Mouse (Mus musculus): Measurements from ENCODE around the gene Nup107. TPM values are rescaled to one million over a fixed set of nuclear protein-coding genes. Genes with fewer than 3 reads are reported as not detected.

Nup107 gene
- polyA plus RNA-seq, 1 experiment from 2014 or later = 106 TPM

- DNase-seq (ENCODE audit: low spot score) = no peak
- ATAC-seq (ENCODE audit: insufficient number of reproducible peaks, low FRiP score, low TSS enrichment, low read depth) = no peak
- peaks cover 4% of the 10 kb centered on the region; the same call in 1 of the 2 replicates for H3K4me1 ChIP-seq (ENCODE audit: control insufficient read depth, insufficient read depth, low read length)
- H3K9ac ChIP-seq (ENCODE audit: low read length) = no peak overlapping the region
- H3K36me3 ChIP-seq (ENCODE audit: control insufficient read depth, insufficient read depth, low read length) = no peaks in the 10 kb centered on the region
- no peaks in the 10 kb centered on the region for H3K27me3 ChIP-seq (ENCODE audit: control insufficient read depth, insufficient read depth, low read length)
- H3K4me2 ChIP-seq (ENCODE audit: low read depth, severe bottlenecking) = no peak overlapping the region
- 78% methylated on average over 7 of the region's 7 CpGs for WGBS
- no peak overlapping the region for H3K4me3 ChIP-seq (ENCODE audit: low read depth, low read length)
- H3K9me3 ChIP-seq (ENCODE audit: control insufficient read depth, low read length) = no peaks in the 10 kb centered on the region
- no peak overlapping the region for H3K27ac ChIP-seq (replicated peaks; ENCODE audit: low read depth, low read length)
Measured at GRCm38 (mm10) chr10:117797684-117798083, 5.2 kb upstream of the Nup107 start.

- Histone ChIP-seq H3K27ac (replicated peaks; ENCODE audit: low read depth, low read length) (no peak overlapping the region), H3K4me2 (ENCODE audit: low read depth, severe bottlenecking) (no peak overlapping the region), H3K4me1 (ENCODE audit: control insufficient read depth, insufficient read depth, low read length) (peaks cover 4% of the 10 kb centered on the region; the same call in 1 of the 2 replicates), H3K27me3 (ENCODE audit: control insufficient read depth, insufficient read depth, low read length) (no peaks in the 10 kb centered on the region), H3K36me3 (ENCODE audit: control insufficient read depth, insufficient read depth, low read length) (no peaks in the 10 kb centered on the region), H3K9me3 (ENCODE audit: control insufficient read depth, low read length) (no peaks in the 10 kb centered on the region), H3K4me3 (ENCODE audit: low read depth, low read length) (no peak overlapping the region), H3K9ac (ENCODE audit: low read length) (no peak overlapping the region)
- no peak for DNase-seq (ENCODE audit: low spot score)
- no peak for ATAC-seq (ENCODE audit: insufficient number of reproducible peaks, low FRiP score, low TSS enrichment, low read depth)
- 93% methylated on average over 12 of the region's 12 CpGs for WGBS
Measured at GRCm38 (mm10) chr10:117797106-117797505, 4.6 kb upstream of the Nup107 start.

GRCm38 (mm10) chr10:117796181-117796580 lies 3.7 kb upstream of the Nup107 start:
- ATAC-seq (ENCODE audit: insufficient number of reproducible peaks, low FRiP score, low TSS enrichment, low read depth) (no peak), DNase-seq (ENCODE audit: low spot score) (peak; percentile 47)
- no peaks in the 10 kb centered on the region for H3K9me3 ChIP-seq (ENCODE audit: control insufficient read depth, low read length)
- H3K4me2 ChIP-seq (ENCODE audit: low read depth, severe bottlenecking) = no peak overlapping the region
- H3K4me1 ChIP-seq (ENCODE audit: control insufficient read depth, insufficient read depth, low read length) = peaks cover 9% of the 10 kb centered on the region; the same call in 1 of the 2 replicates
- no peak overlapping the region for H3K4me3 ChIP-seq (ENCODE audit: low read depth, low read length)
- no peak overlapping the region for H3K27ac ChIP-seq (replicated peaks; ENCODE audit: low read depth, low read length)
- WGBS = 94% methylated on average over 7 of the region's 7 CpGs
- H3K9ac ChIP-seq (ENCODE audit: low read length) = no peak overlapping the region
- H3K27me3 ChIP-seq (ENCODE audit: control insufficient read depth, insufficient read depth, low read length) = no peaks in the 10 kb centered on the region
- no peaks in the 10 kb centered on the region for H3K36me3 ChIP-seq (ENCODE audit: control insufficient read depth, insufficient read depth, low read length)

GRCm38 (mm10) chr10:117795206-117795605 lies 2.7 kb upstream of the Nup107 start:
- Histone ChIP-seq H3K9me3 (ENCODE audit: control insufficient read depth, low read length) (no peaks in the 10 kb centered on the region), H3K9ac (ENCODE audit: low read length) (no peak overlapping the region), H3K4me2 (ENCODE audit: low read depth, severe bottlenecking) (no peak overlapping the region), H3K27me3 (ENCODE audit: control insufficient read depth, insufficient read depth, low read length) (no peaks in the 10 kb centered on the region), H3K36me3 (ENCODE audit: control insufficient read depth, insufficient read depth, low read length) (no peaks in the 10 kb centered on the region), H3K4me1 (ENCODE audit: control insufficient read depth, insufficient read depth, low read length) (peaks cover 9% of the 10 kb centered on the region; the same call in 1 of the 2 replicates), H3K27ac (replicated peaks; ENCODE audit: low read depth, low read length) (no peak overlapping the region), H3K4me3 (ENCODE audit: low read depth, low read length) (no peak overlapping the region)
- no peak for DNase-seq (ENCODE audit: low spot score)
- ATAC-seq (ENCODE audit: insufficient number of reproducible peaks, low FRiP score, low TSS enrichment, low read depth) = no peak
- WGBS = 78% methylated on average over 4 of the region's 4 CpGs

- Histone ChIP-seq H3K9ac (ENCODE audit: low read length) (no peak overlapping the region), H3K4me2 (ENCODE audit: low read depth, severe bottlenecking) (no peak overlapping the region; the same call in 1 of the 2 replicates), H3K27ac (replicated peaks; ENCODE audit: low read depth, low read length) (no peak overlapping the region)
Measured at GRCm38 (mm10) chr10:117793436-117794030, 1.0 kb upstream of the Nup107 start.

GRCm38 (mm10) chr10:117791171-117791470 lies 1.4 kb downstream of the Nup107 start:
- H3K9me3 ChIP-seq (ENCODE audit: control insufficient read depth, low read length) = no peaks in the 10 kb centered on the region
- H3K9ac ChIP-seq (ENCODE audit: low read length) = no peak overlapping the region
- H3K4me2 ChIP-seq (ENCODE audit: low read depth, severe bottlenecking) = no peak overlapping the region; the same call in 1 of the 2 replicates
- peaks cover 9% of the 10 kb centered on the region; the same call in 1 of the 2 replicates for H3K4me1 ChIP-seq (ENCODE audit: control insufficient read depth, insufficient read depth, low read length)
- H3K4me3 ChIP-seq (ENCODE audit: low read depth, low read length) = no peak overlapping the region
- no peak overlapping the region for H3K27ac ChIP-seq (replicated peaks; ENCODE audit: low read depth, low read length)
- no peaks in the 10 kb centered on the region for H3K27me3 ChIP-seq (ENCODE audit: control insufficient read depth, insufficient read depth, low read length)
- H3K36me3 ChIP-seq (ENCODE audit: control insufficient read depth, insufficient read depth, low read length) = peaks cover 10% of the 10 kb centered on the region
- 88% methylated on average over 2 of the region's 2 CpGs for WGBS
- ATAC-seq (ENCODE audit: insufficient number of reproducible peaks, low FRiP score, low TSS enrichment, low read depth) (no peak), DNase-seq (ENCODE audit: low spot score) (no peak)

More at GRCm38 (mm10) chr10:117793436-117794030, 1.0 kb upstream of the Nup107 start:
- H3K9me3 ChIP-seq (ENCODE audit: control insufficient read depth, low read length) = no peaks in the 10 kb centered on the region
- no peak for DNase-seq (ENCODE audit: low spot score)
- peaks cover 9% of the 10 kb centered on the region; the same call in 1 of the 2 replicates for H3K4me1 ChIP-seq (ENCODE audit: control insufficient read depth, insufficient read depth, low read length)
- no peaks in the 10 kb centered on the region for H3K27me3 ChIP-seq (ENCODE audit: control insufficient read depth, insufficient read depth, low read length)
- no peaks in the 10 kb centered on the region for H3K36me3 ChIP-seq (ENCODE audit: control insufficient read depth, insufficient read depth, low read length)
- ATAC-seq (ENCODE audit: insufficient number of reproducible peaks, low FRiP score, low TSS enrichment, low read depth) = no peak
- H3K4me3 ChIP-seq (ENCODE audit: low read depth, low read length) = no peak overlapping the region
- WGBS = 76% methylated on average over 11 of the region's 11 CpGs

GRCm38 (mm10) chr10:117790421-117791170 lies 1.9 kb downstream of the Nup107 start:
- Histone ChIP-seq H3K27me3 (ENCODE audit: control insufficient read depth, insufficient read depth, low read length) (no peaks in the 10 kb centered on the region), H3K4me1 (ENCODE audit: control insufficient read depth, insufficient read depth, low read length) (peaks cover 9% of the 10 kb centered on the region; the same call in 1 of the 2 replicates), H3K4me2 (ENCODE audit: low read depth, severe bottlenecking) (no peak overlapping the region), H3K27ac (replicated peaks; ENCODE audit: low read depth, low read length) (no peak overlapping the region), H3K36me3 (ENCODE audit: control insufficient read depth, insufficient read depth, low read length) (peaks cover 12% of the 10 kb centered on the region), H3K9me3 (ENCODE audit: control insufficient read depth, low read length) (no peaks in the 10 kb centered on the region), H3K4me3 (ENCODE audit: low read depth, low read length) (no peak overlapping the region), H3K9ac (ENCODE audit: low read length) (no peak overlapping the region)
- no peak for DNase-seq (ENCODE audit: low spot score)
- WGBS = 95% methylated on average over 17 of the region's 17 CpGs
- no peak for ATAC-seq (ENCODE audit: insufficient number of reproducible peaks, low FRiP score, low TSS enrichment, low read depth)

GRCm38 (mm10) chr10:117790011-117790410 lies 2.5 kb downstream of the Nup107 start:
- peaks cover 9% of the 10 kb centered on the region; the same call in 1 of the 2 replicates for H3K4me1 ChIP-seq (ENCODE audit: control insufficient read depth, insufficient read depth, low read length)
- H3K4me3 ChIP-seq (ENCODE audit: low read depth, low read length) = no peak overlapping the region
- H3K27me3 ChIP-seq (ENCODE audit: control insufficient read depth, insufficient read depth, low read length) = no peaks in the 10 kb centered on the region
- 92% methylated on average over 1 of the region's 1 CpGs for WGBS
- H3K4me2 ChIP-seq (ENCODE audit: low read depth, severe bottlenecking) = no peak overlapping the region
- no peak for DNase-seq (ENCODE audit: low spot score)
- no peak overlapping the region for H3K9ac ChIP-seq (ENCODE audit: low read length)
- peaks cover 12% of the 10 kb centered on the region for H3K36me3 ChIP-seq (ENCODE audit: control insufficient read depth, insufficient read depth, low read length)
- ATAC-seq (ENCODE audit: insufficient number of reproducible peaks, low FRiP score, low TSS enrichment, low read depth) = no peak
- no peaks in the 10 kb centered on the region for H3K9me3 ChIP-seq (ENCODE audit: control insufficient read depth, low read length)
- no peak overlapping the region for H3K27ac ChIP-seq (replicated peaks; ENCODE audit: low read depth, low read length)

Measured in limb, embryonic 11.5 days (tissue).